Mouse (Mus musculus) intestine, postnatal 0 days (tissue): ENCODE measurements around the gene Ormdl2. TPM values are rescaled to one million over a fixed set of nuclear protein-coding genes. Genes with fewer than 3 reads are reported as not detected.

Experiments used
- ATAC-seq: fragments of 200-750 bp; cut with Nextera tagmentation; 2 replicates; pipeline ENCODE4 v1.8.0; 2017; ENCODE audit warnings: mild to moderate bottlenecking, moderate TSS enrichment, moderate library complexity
- H3K27ac ChIP-seq: fragments of 300-500 bp; sonication (generic); 2 replicates; pipeline ENCODE4 v1.5.1; 2014; ENCODE audit warnings: mild to moderate bottlenecking, low read depth, low read length, moderate library complexity
- H3K27me3 ChIP-seq: fragments of 300-500 bp; sonication (generic); replicated peaks from 2 replicates; pipeline ENCODE4 v1.6.1; 2014; ENCODE audit warnings: low read length, mixed read lengths; ENCODE audit not compliant: control insufficient read depth, insufficient read depth
- H3K36me3 ChIP-seq: fragments of 300-500 bp; sonication (generic); 2 replicates; pipeline ENCODE4 v1.6.1; 2014; ENCODE audit warnings: mild to moderate bottlenecking, moderate library complexity; ENCODE audit not compliant: control insufficient read depth, insufficient read depth
- H3K4me1 ChIP-seq: fragments of 300-500 bp; sonication (generic); replicated peaks from 2 replicates; pipeline ENCODE4 v1.6.1; 2014; ENCODE audit warnings: antibody characterized with exemption, low read length, mixed read lengths; ENCODE audit not compliant: control insufficient read depth, insufficient read depth
- H3K4me2 ChIP-seq: fragments of 300-500 bp; sonication (generic); replicated peaks from 2 replicates; pipeline ENCODE4 v1.6.1; 2014; ENCODE audit warnings: low read depth, mild to moderate bottlenecking, moderate library complexity
- H3K4me3 ChIP-seq: fragments of 300-500 bp; sonication (generic); 2 replicates; pipeline ENCODE4 v1.5.1; 2014; ENCODE audit warnings: low read depth, low read length
- H3K9ac ChIP-seq: fragments of 300-500 bp; sonication (generic); 2 replicates; pipeline ENCODE4 v1.6.1; 2014; ENCODE audit warnings: mild to moderate bottlenecking, low read depth, low read length
- H3K9me3 ChIP-seq: fragments of 300-500 bp; sonication (generic); 2 replicates; pipeline ENCODE4 v1.6.1; 2016; ENCODE audit warnings: mixed run types; ENCODE audit not compliant: control insufficient read depth
- CTCF ChIP-seq: sonication (generic); IDR thresholded peaks from 2 replicates; pipeline ENCODE4 v1.5.1; 2016; ENCODE audit warnings: low read depth, mild to moderate bottlenecking, control low read depth, antibody characterized with exemption, moderate library complexity
- WGBS: fragments of 180-500 bp; shearing (Covaris S2); extraction: QIAGEN DNeasy Blood & Tissue Kit; methylation state at CpG from one replicate; pipeline ENCODE4 v1.1.7; 2014; 5-methylcytosine and 5-hydroxymethylcytosine counted together
- polyA plus RNA-seq: library from polyadenylated mRNA; unstranded; fragments of >200 nt; fragmentation: Nextera tagmentation; extraction: Ambion mirVana; gene quantifications from 2 replicates; pipeline ENCODE4 v1.2.1, GENCODE M21; 2015

Gene Ormdl2
- polyA plus RNA-seq, 1 experiment from 2014 or later = 70.4 TPM

DNA sequence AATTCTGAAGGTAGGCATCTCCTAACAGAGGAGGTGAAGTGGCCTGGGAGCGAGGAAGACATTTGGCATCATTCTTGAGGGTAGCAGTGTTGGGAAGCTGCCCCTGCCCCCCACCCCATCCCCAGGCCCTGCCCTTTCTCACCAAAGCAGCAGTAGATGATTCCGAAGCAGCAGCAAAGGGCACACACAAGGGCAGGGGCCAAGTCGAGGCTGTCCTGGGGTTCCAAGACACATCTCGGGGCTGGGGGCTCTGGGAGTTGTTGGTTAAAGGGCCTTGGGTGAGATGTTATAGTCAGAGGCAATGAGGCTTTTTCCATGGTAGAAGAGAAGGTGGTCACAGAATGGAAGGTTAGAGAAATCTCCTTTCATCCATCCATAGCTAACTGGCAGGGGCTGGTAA is 18.5 kb downstream of the Ormdl2 start:
- H3K4me3 ChIP-seq = peak overlapping the region; percentile 81
- no peak overlapping the region for H3K9ac ChIP-seq
- H3K36me3 ChIP-seq = peaks cover 23% of the 10 kb centered on the region
- H3K27ac ChIP-seq = no peak overlapping the region
- no peak for TF ChIP-seq CTCF
- H3K9me3 ChIP-seq = no peaks in the 10 kb centered on the region
- H3K4me2 ChIP-seq = peak overlapping the region; percentile 97
- peaks cover 16% of the 10 kb centered on the region; the same call in 1 of the 2 replicates for H3K4me1 ChIP-seq
- H3K27me3 ChIP-seq = no peaks in the 10 kb centered on the region
- 76% methylated on average over 4 of the region's 4 CpGs for WGBS
- no peak for ATAC-seq

DNA sequence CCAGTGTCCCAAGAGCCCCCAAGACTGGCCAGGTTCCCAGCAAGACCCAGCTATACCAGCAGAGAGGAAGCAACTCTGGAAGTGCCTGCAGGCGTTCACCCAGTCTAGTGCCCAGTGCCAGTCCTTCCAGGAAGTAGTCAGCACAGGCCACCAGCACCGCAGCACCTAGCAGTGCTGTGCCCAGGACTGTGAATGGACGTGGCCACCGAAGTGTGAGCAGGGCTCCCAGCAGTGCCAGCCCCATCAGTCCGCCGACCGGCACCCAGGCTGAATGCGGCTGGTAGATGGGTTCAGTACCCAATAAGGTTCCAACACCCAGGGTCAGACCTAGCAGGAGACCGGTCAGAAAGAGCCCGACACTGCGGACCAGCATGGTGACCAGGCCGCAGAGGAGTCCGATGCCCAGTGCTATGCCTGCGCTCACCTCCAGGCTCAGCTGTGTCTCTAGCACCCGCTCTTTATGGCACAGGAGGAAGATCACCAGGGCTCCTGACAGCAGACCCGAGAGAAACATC is 19.4 kb downstream of the Ormdl2 start:
- 91% methylated on average over 16 of the region's 16 CpGs for WGBS
- TF ChIP-seq CTCF = no peak
- H3K36me3 ChIP-seq = peaks cover 18% of the 10 kb centered on the region
- no peaks in the 10 kb centered on the region for H3K27me3 ChIP-seq
- no peak overlapping the region for H3K27ac ChIP-seq
- H3K4me2 ChIP-seq = no peak overlapping the region
- no peak for ATAC-seq
- H3K9me3 ChIP-seq = no peaks in the 10 kb centered on the region
- peaks cover 10% of the 10 kb centered on the region; the same call in 1 of the 2 replicates for H3K4me1 ChIP-seq
- no peak overlapping the region for H3K9ac ChIP-seq
- no peak overlapping the region for H3K4me3 ChIP-seq

DNA sequence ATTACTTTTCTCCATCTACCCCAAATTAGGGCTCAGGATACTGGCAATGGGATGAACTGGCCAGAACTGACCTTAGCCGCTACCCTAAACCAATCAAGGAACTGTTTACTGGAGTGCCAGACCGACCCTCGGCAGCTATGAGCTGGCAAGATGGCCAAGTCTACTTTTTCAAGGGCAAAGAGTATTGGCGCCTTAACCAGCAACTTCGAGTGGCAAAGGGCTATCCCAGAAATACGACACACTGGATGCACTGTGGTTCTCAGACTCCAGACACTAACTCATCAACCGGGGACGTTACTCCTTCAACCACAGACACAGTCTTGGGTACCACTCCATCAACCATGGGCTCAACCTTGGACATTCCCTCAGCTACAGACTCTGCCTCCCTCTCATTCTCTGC is 22.8 kb downstream of the Ormdl2 start:
- H3K27me3 ChIP-seq = no peaks in the 10 kb centered on the region
- peaks cover 14% of the 10 kb centered on the region for H3K36me3 ChIP-seq
- H3K27ac ChIP-seq = no peak overlapping the region
- ATAC-seq = no peak
- 92% methylated on average over 8 of the region's 8 CpGs for WGBS
- no peak overlapping the region for H3K4me3 ChIP-seq
- no peak overlapping the region for H3K9ac ChIP-seq
- no peaks in the 10 kb centered on the region for H3K9me3 ChIP-seq
- no peak for TF ChIP-seq CTCF
- no peaks in the 10 kb centered on the region for H3K4me1 ChIP-seq
- no peak overlapping the region for H3K4me2 ChIP-seq

DNA sequence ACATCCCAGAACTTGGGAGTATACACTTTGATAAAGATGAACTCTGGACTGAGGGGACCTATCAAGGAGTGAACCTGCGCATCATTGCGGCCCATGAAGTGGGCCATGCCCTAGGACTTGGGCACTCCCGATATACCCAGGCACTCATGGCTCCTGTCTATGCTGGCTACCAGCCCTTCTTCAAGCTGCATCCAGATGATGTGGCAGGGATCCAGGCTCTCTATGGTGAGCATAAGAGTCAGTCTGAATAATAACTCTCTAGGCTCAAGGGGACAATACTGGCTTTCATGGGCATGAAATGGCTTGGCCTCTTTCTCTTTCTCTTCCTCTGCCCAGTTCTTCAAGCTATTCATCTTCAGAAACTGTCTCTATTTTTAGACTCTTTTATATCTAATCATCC is 25.9 kb downstream of the Ormdl2 start:
- WGBS = 91% methylated on average over 3 of the region's 3 CpGs
- no peak for TF ChIP-seq CTCF
- Histone ChIP-seq H3K4me3 (no peak overlapping the region), H3K27me3 (no peaks in the 10 kb centered on the region), H3K36me3 (peaks cover 6% of the 10 kb centered on the region), H3K9me3 (no peaks in the 10 kb centered on the region), H3K9ac (no peak overlapping the region), H3K27ac (no peak overlapping the region), H3K4me1 (no peaks in the 10 kb centered on the region), H3K4me2 (no peak overlapping the region)
- no peak for ATAC-seq

DNA sequence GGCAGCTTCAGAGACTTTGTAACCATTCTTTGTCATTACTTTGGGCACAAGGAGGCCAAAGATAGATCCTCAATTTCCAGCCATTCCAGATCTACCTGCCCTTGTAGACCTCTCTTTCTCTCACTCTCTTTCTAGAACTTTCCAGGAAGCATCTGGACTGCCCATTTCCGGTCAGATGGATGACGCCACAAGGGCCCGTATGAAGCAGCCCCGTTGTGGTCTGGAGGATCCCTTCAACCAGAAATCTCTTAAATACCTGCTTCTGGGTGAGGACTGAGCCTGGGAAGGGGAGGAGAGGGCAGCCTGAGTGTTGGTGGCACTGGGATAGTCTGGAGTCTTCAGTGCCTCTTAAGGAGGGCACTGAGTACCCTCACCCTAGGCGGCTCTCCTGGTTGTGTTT is 27.1 kb downstream of the Ormdl2 start:
- no peak for ATAC-seq
- H3K9ac ChIP-seq = no peak overlapping the region
- H3K27me3 ChIP-seq = no peaks in the 10 kb centered on the region
- 87% methylated on average over 5 of the region's 5 CpGs for WGBS
- no peaks in the 10 kb centered on the region for H3K4me1 ChIP-seq
- H3K36me3 ChIP-seq = no peaks in the 10 kb centered on the region; the same call in 1 of the 2 replicates
- no peak for TF ChIP-seq CTCF
- H3K27ac ChIP-seq = no peak overlapping the region
- no peaks in the 10 kb centered on the region for H3K9me3 ChIP-seq
- no peak overlapping the region for H3K4me2 ChIP-seq
- H3K4me3 ChIP-seq = no peak overlapping the region

DNA sequence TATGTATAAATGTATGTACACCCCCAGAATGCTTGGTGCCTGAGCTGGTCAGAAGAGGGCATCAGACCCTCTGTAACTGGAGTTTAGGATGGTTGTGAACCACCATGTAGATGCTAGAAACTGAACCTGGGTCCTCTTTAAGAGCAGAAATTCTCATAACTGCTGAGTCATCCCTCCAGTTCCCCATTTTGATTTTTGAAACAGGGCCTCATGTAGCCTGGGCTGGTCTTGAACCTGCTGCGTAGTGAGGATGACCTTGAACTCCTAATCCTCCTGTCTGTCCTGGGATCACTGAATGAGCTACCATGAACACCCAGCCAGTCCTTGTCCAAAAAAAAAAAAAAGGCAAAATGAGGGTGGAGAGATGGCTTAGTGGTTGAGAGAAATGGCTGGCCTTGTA is 28.2 kb downstream of the Ormdl2 start:
- no peak for ATAC-seq
- Histone ChIP-seq H3K9ac (no peak overlapping the region), H3K4me1 (no peaks in the 10 kb centered on the region), H3K27me3 (no peaks in the 10 kb centered on the region), H3K36me3 (no peaks in the 10 kb centered on the region), H3K4me2 (no peak overlapping the region), H3K9me3 (no peaks in the 10 kb centered on the region), H3K4me3 (no peak overlapping the region), H3K27ac (no peak overlapping the region)
- no peak for TF ChIP-seq CTCF
- WGBS = 100% methylated on average over 1 of the region's 1 CpGs

DNA sequence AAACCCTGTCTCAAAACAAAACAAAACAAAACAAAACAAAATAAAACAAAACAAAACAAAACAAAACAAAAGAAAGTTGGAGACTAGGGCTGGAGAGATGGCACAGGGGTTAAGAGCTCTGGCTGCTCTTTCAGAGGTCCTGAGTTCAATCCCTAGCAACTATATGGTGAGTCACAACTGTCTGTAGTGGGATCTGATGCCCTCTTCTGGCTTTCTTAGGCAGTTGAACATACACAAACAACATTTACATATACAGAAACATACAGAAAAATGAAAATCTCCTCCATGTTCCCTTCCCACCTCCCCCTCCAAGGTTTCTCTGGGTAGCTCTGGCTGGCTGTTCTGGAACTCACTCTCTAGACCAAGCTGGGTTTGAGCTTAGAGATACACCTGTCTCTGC is 29.4 kb downstream of the Ormdl2 start:
- ATAC-seq = no peak
- Histone ChIP-seq H3K36me3 (no peaks in the 10 kb centered on the region), H3K27me3 (no peaks in the 10 kb centered on the region), H3K9ac (no peak overlapping the region), H3K4me1 (no peaks in the 10 kb centered on the region), H3K9me3 (no peaks in the 10 kb centered on the region), H3K4me3 (no peak overlapping the region), H3K4me2 (no peak overlapping the region), H3K27ac (no peak overlapping the region)
- 0 out of 2 replicates have a peak, but pooled peaks have one; percentile 20 for TF ChIP-seq CTCF
